21 mouse cellular contexts compared by ENCODE assay signal in the genomic region with DNA sequence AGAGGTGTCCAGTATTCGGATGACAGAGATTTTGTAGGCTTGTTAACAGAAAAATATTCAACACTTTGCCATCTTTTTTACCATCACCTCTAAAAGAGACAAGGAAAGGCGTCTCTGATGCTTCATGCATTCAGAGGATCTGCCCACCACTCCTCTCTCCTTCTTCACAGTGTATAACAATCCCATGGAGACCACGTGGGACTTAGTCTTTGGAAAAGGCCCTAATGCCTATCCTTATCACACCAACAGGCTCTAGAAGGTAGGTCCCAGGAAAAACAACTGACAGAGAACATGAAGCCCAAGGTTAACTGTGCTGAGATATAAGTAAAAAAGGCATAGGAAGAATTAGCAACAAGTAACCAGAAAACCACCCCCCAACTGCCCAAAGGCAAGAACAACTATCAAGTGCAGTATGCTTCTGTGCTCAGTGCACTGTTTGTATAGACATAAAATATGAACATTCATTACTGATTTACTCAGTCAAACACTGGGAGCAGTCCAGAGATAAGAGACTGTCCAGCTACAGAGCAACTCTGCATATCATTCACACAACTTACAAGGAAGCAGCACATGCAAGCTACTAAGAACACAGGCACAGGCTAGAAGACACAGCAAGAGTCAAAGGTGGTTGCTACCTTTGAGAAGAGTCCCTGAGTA. TPM values are rescaled to one million over a fixed set of nuclear protein-coding genes. Genes with fewer than 3 reads are reported as not detected.
DNase-seq lines count a peak whose midpoint lies in the region; ATAC-seq lines count a peak whose summit lies in the region.
"Had no signal": no experiment of that assay in that cellular context is flagged by ENCODE, and none has a peak within 500 bp of the region (broad histone marks: within the 10 kb centered on the region; RNA-seq: fewer than 3 reads in every experiment).

No protein-coding gene starts in this region.

- no peak overlapping the region for H3K4me3 ChIP-seq in liver, embryonic 16.5 days (ENCODE audit: low read depth, low read length)
- no peak overlapping the region for H3K4me3 ChIP-seq in liver, embryonic 11.5 days (ENCODE audit: low read depth, low read length)
- H3K4me3 ChIP-seq in stomach, embryonic 16.5 days (replicated peaks; ENCODE audit: low read length), result no peak overlapping the region
- H3K4me3 ChIP-seq: embryonic facial prominence, embryonic 12.5 days; forebrain, embryonic 15.5 days; heart, adult 2 months; heart, embryonic 15.5 days; hindbrain, embryonic 10.5 days had no signal

- no peak overlapping the region for H3K27ac ChIP-seq in liver, embryonic 16.5 days (ENCODE audit: low read length)
- H3K27ac ChIP-seq in liver, embryonic 11.5 days (ENCODE audit: low read depth, low read length), result no peak overlapping the region
- no peak overlapping the region for H3K27ac ChIP-seq in stomach, embryonic 16.5 days (ENCODE audit: low read length)
- H3K27ac ChIP-seq: embryonic facial prominence, embryonic 12.5 days; forebrain, embryonic 15.5 days; heart, adult 2 months; heart, embryonic 15.5 days; hindbrain, embryonic 10.5 days had no signal

- WGBS in liver, embryonic 16.5 days (ENCODE audit: insufficient replicate concordance), result 70% methylated on average over 3 of the region's 3 CpGs
- 75% methylated on average over 3 of the region's 3 CpGs for WGBS in liver, embryonic 11.5 days
- 55% methylated on average over 3 of the region's 3 CpGs for WGBS in large intestine, adult 2 months
- 85% methylated on average over 3 of the region's 3 CpGs for WGBS in stomach, embryonic 16.5 days

- no peak overlapping the region for H3K9ac ChIP-seq in liver, embryonic 16.5 days (ENCODE audit: low read depth, low read length)
- no peak overlapping the region for H3K9ac ChIP-seq in liver, embryonic 11.5 days (ENCODE audit: low read depth, low read length)
- H3K9ac ChIP-seq in stomach, embryonic 16.5 days (ENCODE audit: low read length), result no peak overlapping the region
- H3K9ac ChIP-seq: embryonic facial prominence, embryonic 12.5 days; forebrain, embryonic 15.5 days; heart, embryonic 15.5 days had no signal

- DNase-seq in liver, embryonic 11.5 days (ENCODE audit: low spot score), result no peak
- peak; percentile 28 for DNase-seq in large intestine, adult 2 months (ENCODE audit: low read depth, low spot score)
- no peak for DNase-seq in testis, postnatal 10 days (ENCODE audit: low spot score)
- DNase-seq in lung, postnatal 36 days, result no peak
- DNase-seq in gastrocnemius, postnatal 36 days, result no peak
- DNase-seq: adrenal gland, postnatal 14 days; cerebellum, adult 11-12 months; cerebellum, adult 9-10 months; cerebellum, postnatal 25 days; gastrocnemius, postnatal 10 days; heart, adult 2 months had no signal

- no peak overlapping the region for H3K4me2 ChIP-seq in liver, embryonic 16.5 days (ENCODE audit: low read depth, low read length)
- H3K4me2 ChIP-seq in liver, embryonic 11.5 days, result no peak overlapping the region
- no peak overlapping the region for H3K4me2 ChIP-seq in stomach, embryonic 16.5 days (ENCODE audit: low read depth, low read length)
- H3K4me2 ChIP-seq: embryonic facial prominence, embryonic 12.5 days; forebrain, embryonic 15.5 days; heart, embryonic 11.5 days; heart, embryonic 15.5 days had no signal

- H3K27me3 ChIP-seq in liver, embryonic 16.5 days (ENCODE audit: control insufficient read depth, insufficient read depth, low read depth, low read length), result no peaks in the 10 kb centered on the region
- no peaks in the 10 kb centered on the region for H3K27me3 ChIP-seq in liver, embryonic 11.5 days (replicated peaks; ENCODE audit: control insufficient read depth, insufficient read depth, low read length)
- no peaks in the 10 kb centered on the region for H3K27me3 ChIP-seq in stomach, embryonic 16.5 days (ENCODE audit: control insufficient read depth, insufficient read depth, low read length)
- H3K27me3 ChIP-seq: CH12.LX; embryonic facial prominence, embryonic 12.5 days; forebrain, embryonic 15.5 days; heart, embryonic 15.5 days; Patski had no signal

- intact Hi-C loops in gastrocnemius, postnatal 36 days (cut with DNase I), result no loop called here

- ATAC-seq in liver, embryonic 16.5 days (ENCODE audit: low read depth), result peak; percentile 80; the same call in 1 of the 2 replicates
- ATAC-seq in liver, embryonic 11.5 days (replicated peaks; ENCODE audit: low FRiP score), result no peak
- peak; percentile 68; the same call in 1 of the 2 replicates for ATAC-seq in stomach, embryonic 16.5 days (ENCODE audit: insufficient read depth, low FRiP score)
- ATAC-seq: activated CD4-positive, CD25-positive, alpha-beta regulatory T cell, adult 4 months; forebrain, embryonic 15.5 days; Patski had no signal

- no peaks in the 10 kb centered on the region for H3K9me3 ChIP-seq in liver, embryonic 16.5 days (replicated peaks; ENCODE audit: control insufficient read depth, low read length)
- no peaks in the 10 kb centered on the region for H3K9me3 ChIP-seq in liver, embryonic 11.5 days (ENCODE audit: control insufficient read depth, low read length)
- H3K9me3 ChIP-seq in stomach, embryonic 16.5 days (replicated peaks; ENCODE audit: control insufficient read depth, low read length), result no peaks in the 10 kb centered on the region
- H3K9me3 ChIP-seq: embryonic facial prominence, embryonic 12.5 days; forebrain, embryonic 15.5 days; heart, embryonic 15.5 days; hindbrain, embryonic 10.5 days had no signal

- peaks cover 15% of the 10 kb centered on the region for H3K36me3 ChIP-seq in liver, embryonic 16.5 days (ENCODE audit: control insufficient read depth, insufficient read depth)
- peaks cover 26% of the 10 kb centered on the region for H3K36me3 ChIP-seq in liver, embryonic 11.5 days (ENCODE audit: control insufficient read depth, insufficient read depth, low read length)
- H3K36me3 ChIP-seq in stomach, embryonic 16.5 days (ENCODE audit: control insufficient read depth, insufficient read depth, low read length), result peaks cover 8% of the 10 kb centered on the region

- no peaks in the 10 kb centered on the region; the same call in 1 of the 2 replicates for H3K4me1 ChIP-seq in liver, embryonic 16.5 days (ENCODE audit: control insufficient read depth, low read depth, low read length)
- H3K4me1 ChIP-seq in liver, embryonic 11.5 days (replicated peaks; ENCODE audit: control insufficient read depth, insufficient read depth, low read length), result no peaks in the 10 kb centered on the region; the same call in 1 of the 2 replicates
- no peaks in the 10 kb centered on the region for H3K4me1 ChIP-seq in stomach, embryonic 16.5 days (ENCODE audit: control insufficient read depth, insufficient read depth, low read length)
- H3K4me1 ChIP-seq: embryonic facial prominence, embryonic 12.5 days; forebrain, embryonic 15.5 days; heart, embryonic 15.5 days; hindbrain, embryonic 10.5 days had no signal

RNA-seq across cellular contexts. Expression of gene Med15, which starts 32.2 kb away (rescaled TPM):
- 16.0 and 19.2 TPM in 2 replicates for polyA plus RNA-seq in liver, embryonic 16.5 days (2015; fragmentation: Nextera tagmentation; extraction: Ambion mirVana)
- 44.8 and 46.7 TPM in 2 replicates for polyA plus RNA-seq in liver, embryonic 11.5 days (2014; fragmentation: Nextera tagmentation; extraction: Ambion mirVana)
- 57.1 and 86.6 TPM in 2 replicates for polyA plus RNA-seq in large intestine, adult 2 months (2012; rRNA removed)
- polyA plus RNA-seq in stomach, embryonic 16.5 days (2015; fragmentation: Nextera tagmentation; extraction: Ambion mirVana), result 39.2 and 42.5 TPM in 2 replicates
- 10 to 100 TPM; 16.5 to 20.0 TPM for total RNA-seq in gastrocnemius, postnatal 36 days (2021)

RNA-seq across cellular contexts. Expression of gene Ccdc74a, which starts 54.2 kb away (rescaled TPM):
- polyA plus RNA-seq in liver, embryonic 16.5 days (2015; fragmentation: Nextera tagmentation; extraction: Ambion mirVana), result 2.2 and 2.5 TPM in 2 replicates
- 3.9 and 4.5 TPM in 2 replicates for polyA plus RNA-seq in liver, embryonic 11.5 days (2014; fragmentation: Nextera tagmentation; extraction: Ambion mirVana)
- polyA plus RNA-seq in large intestine, adult 2 months (2012; rRNA removed), result 0.79 and 1.2 TPM in 2 replicates
- polyA plus RNA-seq in stomach, embryonic 16.5 days (2015; fragmentation: Nextera tagmentation; extraction: Ambion mirVana), result 4.7 and 4.9 TPM in 2 replicates
- total RNA-seq in gastrocnemius, postnatal 36 days (2021), result under 1 TPM in 1 of 2 experiments, not detected in 1; 0.82 TPM
- total RNA-seq: CH12.LX had no signal

RNA-seq across cellular contexts. Expression of gene Klhl22, which starts 58.9 kb away (rescaled TPM):
- 11.2 and 12.8 TPM in 2 replicates for polyA plus RNA-seq in liver, embryonic 16.5 days (2015; fragmentation: Nextera tagmentation; extraction: Ambion mirVana)
- polyA plus RNA-seq in liver, embryonic 11.5 days (2014; fragmentation: Nextera tagmentation; extraction: Ambion mirVana), result 47.5 and 49.3 TPM in 2 replicates
- 38.5 and 51.9 TPM in 2 replicates for polyA plus RNA-seq in large intestine, adult 2 months (2012; rRNA removed)
- polyA plus RNA-seq in stomach, embryonic 16.5 days (2015; fragmentation: Nextera tagmentation; extraction: Ambion mirVana), result 56.7 and 57.7 TPM in 2 replicates
- 10 to 100 TPM; 16.8 to 20.9 TPM for total RNA-seq in gastrocnemius, postnatal 36 days (2021)
- total RNA-seq: CH12.LX had no signal
